Mouse (Mus musculus) lung, postnatal 0 days (tissue): ENCODE data around the gene C1s1.
"Not testable (repeated sequence)": the region's sequence is repeated elsewhere in the genome, so short reads cannot be mapped to it uniquely, and the experiment has no call there.

Experiments used
- CTCF ChIP-seq: IDR thresholded peaks from 2 replicates; pipeline ENCODE4 v1.5.1; 2016; ENCODE audit warnings: antibody characterized with exemption, mild to moderate bottlenecking
- EP300 ChIP-seq: IDR thresholded peaks from 2 replicates; pipeline ENCODE4 v1.6.1; 2016; ENCODE audit warnings: antibody characterized with exemption, mild to moderate bottlenecking, control low read depth

DNA sequence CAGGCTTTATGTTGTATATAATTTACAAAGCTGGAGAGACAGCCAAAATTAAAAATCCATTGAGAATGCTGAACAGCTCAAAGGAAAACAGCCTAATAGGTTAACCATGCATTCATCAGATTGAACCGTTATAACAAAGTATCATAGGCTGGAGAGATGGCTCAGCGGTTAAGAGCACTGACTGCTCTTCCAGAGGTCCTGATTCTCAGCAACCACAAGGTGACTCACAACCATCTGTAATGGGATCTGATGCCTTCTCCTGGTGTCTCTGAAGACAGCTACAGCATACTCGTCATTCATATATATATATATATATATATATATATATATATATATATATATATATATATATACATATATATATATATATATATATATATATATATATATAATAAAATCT, 58.3 kb downstream of the C1s1 start:
- TF ChIP-seq CTCF, EP300: not testable (repeated sequence)
